Mouse (Mus musculus) testis, adult 2 months (tissue): ENCODE measurements around the gene Nid1.

Experiments
- CTCF ChIP-seq: fragments of 200-500 bp; IDR thresholded peaks from 2 replicates; pipeline ENCODE4 v1.5.1; 2012; ENCODE audit warnings: low read depth, mild to moderate bottlenecking, inconsistent platforms, low read length, moderate library complexity; ENCODE audit not compliant: control insufficient read depth, insufficient read depth, insufficient replicate concordance
- POLR2A ChIP-seq: fragments of 200-500 bp; IDR thresholded peaks from 2 replicates; pipeline ENCODE4 v1.6.1; 2012; ENCODE audit warnings: low read depth, mild to moderate bottlenecking, inconsistent platforms, low read length, moderate library complexity; ENCODE audit not compliant: control insufficient read depth

DNA sequence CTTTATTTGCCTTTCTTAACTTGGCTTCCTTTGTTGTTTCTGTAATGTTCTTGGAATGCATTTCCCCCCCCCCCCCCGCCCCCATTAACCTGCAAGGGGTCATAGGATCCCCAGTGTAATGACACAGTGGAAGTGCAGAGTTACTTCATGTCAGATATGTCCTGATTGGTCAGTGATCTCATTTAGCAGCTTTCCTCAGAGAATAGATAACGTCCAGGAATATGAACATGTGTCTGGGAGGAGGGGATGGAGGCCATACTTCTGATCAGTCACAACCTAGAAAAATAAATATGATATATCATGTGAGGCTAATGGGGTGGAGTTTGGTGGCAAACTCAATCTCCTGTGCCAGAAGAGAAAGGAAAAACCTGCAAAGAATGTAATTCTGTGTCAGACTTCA lies 37.6 kb downstream of the Nid1 start:
- no peak for TF ChIP-seq CTCF
- TF ChIP-seq POLR2A: no peak
